Mouse (Mus musculus) MEL (cell line): ENCODE measurements around the gene Cxcr2. TPM values are rescaled to one million over a fixed set of nuclear protein-coding genes. Genes with fewer than 3 reads are reported as not detected.

ENCODE experiments used
- DNase-seq: peaks from one replicate; pipeline ENCODE4 v3.0.0; 2011; ENCODE audit warnings: low read depth, low spot score
- H3K27ac ChIP-seq: 2 replicates; pipeline ENCODE4 v1.5.1; 2012; ENCODE audit warnings: low read depth, mild to moderate bottlenecking, control low read depth, low read length, moderate library complexity; ENCODE audit not compliant: control insufficient read depth
- H3K27me3 ChIP-seq, 2 experiments: fragments of 150-350 bp in 1 of 2; sonication (generic) in 1 of 2; 2 replicates each; pipeline ENCODE4 v1.6.1; 2012; ENCODE audit warnings: low read length in 2 of 2, mild to moderate bottlenecking in 2 of 2, improper control_type of control experiment in 1 of 2, moderate library complexity in 1 of 2; ENCODE audit not compliant: insufficient read depth in 2 of 2, control insufficient read depth in 1 of 2
- H3K36me3 ChIP-seq, 2 experiments: 2 replicates each; pipeline ENCODE4 v1.6.1; 2012 to 2014; ENCODE audit warnings: low read length in 2 of 2, improper control_type of control experiment in 1 of 2, inconsistent platforms in 1 of 2, mild to moderate bottlenecking in 1 of 2; ENCODE audit not compliant: insufficient read depth in 2 of 2, control insufficient read depth in 1 of 2
- H3K4me1 ChIP-seq, 2 experiments: fragments of 150-350 bp in 1 of 2; sonication (generic) in 1 of 2; 2 replicates each; pipeline ENCODE4 v1.6.1; 2012; ENCODE audit warnings: low read length in 2 of 2, improper control_type of control experiment in 1 of 2, mild to moderate bottlenecking in 1 of 2; ENCODE audit not compliant: insufficient read depth in 2 of 2, control insufficient read depth in 1 of 2
- H3K4me3 ChIP-seq, 2 experiments: fragments of 150-350 bp in 1 of 2; sonication (generic) in 1 of 2; 2 replicates each; pipeline ENCODE4 v1.5.1; 2012; ENCODE audit warnings: low read depth in 2 of 2, low read length in 2 of 2, mild to moderate bottlenecking in 2 of 2, moderate library complexity in 2 of 2, control low read depth in 1 of 2, improper control_type of control experiment in 1 of 2; ENCODE audit not compliant: control insufficient read depth in 1 of 2, insufficient read depth in 1 of 2
- H3K79me2 ChIP-seq: 2 replicates; pipeline ENCODE4 v1.6.1; 2012; ENCODE audit warnings: mild to moderate bottlenecking, low read length, moderate library complexity; ENCODE audit not compliant: control insufficient read depth, poor library complexity, insufficient read depth
- H3K9ac ChIP-seq: 2 replicates; pipeline ENCODE4 v1.6.1; 2012; ENCODE audit warnings: low read depth, mild to moderate bottlenecking, control low read depth, low read length, moderate library complexity; ENCODE audit not compliant: control insufficient read depth, poor library complexity, severe bottlenecking
- H3K9me3 ChIP-seq: fragments of 150-350 bp; sonication (generic); replicated peaks from 2 replicates; pipeline ENCODE4 v1.6.1; 2012; ENCODE audit warnings: mild to moderate bottlenecking, low read length, improper control_type of control experiment, moderate library complexity; ENCODE audit not compliant: insufficient read depth
- ELF1 ChIP-seq: IDR thresholded peaks from 2 replicates; pipeline ENCODE4 v1.6.1; 2014; ENCODE audit warnings: low read depth, mild to moderate bottlenecking, inconsistent platforms, low read length, improper control_type of control experiment, moderate library complexity
- EP300 ChIP-seq, 2 experiments: IDR thresholded peaks; 2 replicates each; pipeline ENCODE4 v1.6.1; 2011; ENCODE audit warnings: improper control_type of control experiment in 2 of 2, low read length in 2 of 2, low read depth in 1 of 2, mild to moderate bottlenecking in 1 of 2
- ETS1 ChIP-seq: IDR thresholded peaks from 2 replicates; pipeline ENCODE4 v1.6.1; 2012; ENCODE audit warnings: low read depth, mild to moderate bottlenecking, inconsistent platforms, low read length, improper control_type of control experiment, moderate library complexity
- JUND ChIP-seq: IDR thresholded peaks from 2 replicates; pipeline ENCODE4 v1.6.1; 2011; ENCODE audit warnings: low read depth, mild to moderate bottlenecking, improper control_type of control experiment, low read length
- MEF2A ChIP-seq: IDR thresholded peaks from 2 replicates; pipeline ENCODE4 v1.6.1; 2014; ENCODE audit warnings: low read depth, mild to moderate bottlenecking, inconsistent platforms, low read length, improper control_type of control experiment; ENCODE audit not compliant: poor library complexity, insufficient replicate concordance, severe bottlenecking; ENCODE audit errors: extremely low read depth
- MYB ChIP-seq: IDR thresholded peaks from 2 replicates; pipeline ENCODE4 v1.6.1; 2011; ENCODE audit warnings: mild to moderate bottlenecking, low read depth, low read length, improper control_type of control experiment
- NELFE ChIP-seq: IDR thresholded peaks from 2 replicates; pipeline ENCODE4 v1.6.1; 2011; ENCODE audit warnings: low read depth, low read length, improper control_type of control experiment
- POLR2AphosphoS5 ChIP-seq: IDR thresholded peaks from 2 replicates; pipeline ENCODE4 v1.6.1; 2012; ENCODE audit warnings: low read depth, borderline replicate concordance, mild to moderate bottlenecking, inconsistent platforms, low read length, moderate library complexity, mixed read lengths
- RCOR1 ChIP-seq: IDR thresholded peaks from 2 replicates; pipeline ENCODE4 v1.6.1; 2012; ENCODE audit warnings: low read depth, mild to moderate bottlenecking, inconsistent platforms, low read length, improper control_type of control experiment
- SIN3A ChIP-seq: IDR thresholded peaks from 2 replicates; pipeline ENCODE4 v1.6.1; 2012; ENCODE audit warnings: low read length, improper control_type of control experiment, inconsistent platforms
- SMC3 ChIP-seq: IDR thresholded peaks from 2 replicates; pipeline ENCODE4 v1.6.1; 2011; ENCODE audit warnings: low read depth, low read length, improper control_type of control experiment
- TAL1 ChIP-seq: IDR thresholded peaks from 2 replicates; pipeline ENCODE4 v1.6.1; 2012; ENCODE audit warnings: mild to moderate bottlenecking, inconsistent platforms, low read length, moderate library complexity, mixed read lengths
- TBP ChIP-seq: IDR thresholded peaks from 2 replicates; pipeline ENCODE4 v1.8.0; 2011; ENCODE audit warnings: low read depth, low read length, improper control_type of control experiment
- TCF12 ChIP-seq: IDR thresholded peaks from 2 replicates; pipeline ENCODE4 v1.6.1; 2014; ENCODE audit warnings: low read depth, mild to moderate bottlenecking, inconsistent platforms, low read length, improper control_type of control experiment, moderate library complexity
- UBTF ChIP-seq: IDR thresholded peaks from 2 replicates; pipeline ENCODE4 v1.6.1; 2012; ENCODE audit warnings: low read depth, mild to moderate bottlenecking, inconsistent platforms, low read length, improper control_type of control experiment, moderate library complexity, borderline replicate concordance; ENCODE audit not compliant: insufficient read depth
- ZKSCAN1 ChIP-seq: IDR thresholded peaks from 2 replicates; pipeline ENCODE4 v1.6.1; 2012; ENCODE audit warnings: low read depth, mild to moderate bottlenecking, inconsistent platforms, low read length, improper control_type of control experiment, moderate library complexity
- ZNF384 ChIP-seq: IDR thresholded peaks from 2 replicates; pipeline ENCODE4 v1.6.1; 2012; ENCODE audit warnings: low read depth, mild to moderate bottlenecking, inconsistent platforms, low read length, improper control_type of control experiment
- polyA plus RNA-seq, 2 experiments: library from polyadenylated mRNA; stranded (reverse) in 1 of 2; unstranded in 1 of 2; fragments of >175 nt in 1 of 2; fragments of >200 nt in 1 of 2; gene quantifications; 2 replicates each; pipeline versions ENCODE4 v1.2.1 to v1.2.4; 2012; ENCODE audit warnings: low replicate concordance in 2 of 2, low read depth in 1 of 2; ENCODE audit not compliant: insufficient read length in 2 of 2, insufficient read depth in 1 of 2, missing spikeins in 1 of 2
- total RNA-seq: library from RNA; depleted of rRNA; stranded (reverse); fragments of 300-350 nt; gene quantifications from 2 replicates; pipeline ENCODE4 v1.2.3, GENCODE M21; 2012

Gene Cxcr2
- total and polyA plus RNA-seq, 3 experiments = 0.11 to 0.92 TPM; not detected in 1

GRCm38 (mm10) chr1:74196621-74197419, 43.0 kb downstream of the Cxcr2 start:
- H3K79me2 ChIP-seq = no peaks in the 10 kb centered on the region
- H3K27me3 ChIP-seq = peaks cover 0 to 3% of the 10 kb centered on the region in 2 experiments; a peak in 1 of 4 replicates
- no peaks in the 10 kb centered on the region; a peak in 1 of 4 replicates for H3K4me1 ChIP-seq
- no peak overlapping the region for H3K4me3 ChIP-seq
- H3K9ac ChIP-seq = no peak overlapping the region
- no peaks in the 10 kb centered on the region for H3K36me3 ChIP-seq
- TF ChIP-seq SIN3A (no peak), ZKSCAN1 (no peak), MEF2A (no peak), RCOR1 (no peak), TBP (no peak), ZNF384 (no peak), SMC3 (no peak), ELF1 (no peak), MYB (no peak), ETS1 (no peak), JUND (no peak), EP300 (IDR thresholded peaks at IDR 0.05; ENCODE audit: low read depth in 1 of 2, low read length in 2 of 2) (no peak), UBTF (no peak), TAL1 (no peak), POLR2AphosphoS5 (no peak), TCF12 (no peak), NELFE (no peak)
- no peak for DNase-seq
- no peaks in the 10 kb centered on the region for H3K9me3 ChIP-seq
- H3K27ac ChIP-seq = no peak overlapping the region

- Histone ChIP-seq H3K27ac (no peak overlapping the region), H3K9ac (no peak overlapping the region), H3K4me3 (no peak overlapping the region), H3K4me1 (no peaks in the 10 kb centered on the region; a peak in 1 of 4 replicates), H3K36me3 (no peaks in the 10 kb centered on the region), H3K9me3 (no peaks in the 10 kb centered on the region), H3K27me3 (peaks cover 0 to 3% of the 10 kb centered on the region in 2 experiments; a peak in 1 of 4 replicates), H3K79me2 (no peaks in the 10 kb centered on the region)
- TF ChIP-seq UBTF = no peak
- no peak for DNase-seq
Observed at GRCm38 (mm10) chr1:74197726-74198470, 44.1 kb downstream of the Cxcr2 start.
